Mouse (Mus musculus) embryonic fibroblast, embryonic 13.5 days (primary cell): ENCODE results near the gene Napsa.

Experiments used
- CTCF ChIP-seq: IDR thresholded peaks from 2 replicates; pipeline ENCODE4 v1.5.1; 2011; ENCODE audit warnings: mild to moderate bottlenecking, control low read depth, low read length, moderate library complexity, borderline replicate concordance; ENCODE audit not compliant: insufficient read depth
- POLR2A ChIP-seq: IDR thresholded peaks from 2 replicates; pipeline ENCODE4 v1.6.1; 2011; ENCODE audit warnings: low read depth, mild to moderate bottlenecking, control low read depth, low read length, moderate library complexity

DNA sequence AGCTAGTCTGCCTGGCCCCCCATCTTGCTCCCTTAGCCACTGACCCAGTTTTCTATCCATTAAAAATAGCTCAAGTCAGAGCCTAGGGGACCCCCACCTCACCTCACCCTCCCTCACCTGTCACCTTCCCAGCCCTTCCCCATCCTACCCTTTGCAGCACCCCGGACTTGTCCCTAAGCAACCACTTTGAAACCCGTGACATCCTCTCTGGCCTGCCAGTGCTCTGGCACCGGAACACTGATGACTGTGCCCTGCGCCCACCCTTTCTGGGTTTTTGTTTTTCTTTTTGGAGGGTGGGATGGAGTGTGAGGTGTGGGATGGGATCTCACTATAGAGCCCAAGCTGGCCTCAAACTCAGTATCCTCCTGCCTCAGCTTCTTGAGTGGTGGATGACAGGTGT is 25.5 kb downstream of the Napsa start:
- TF ChIP-seq CTCF (no peak), POLR2A (no peak)
